Mouse (Mus musculus) bone marrow macrophage, adult 2 months (primary cell): ENCODE results near the gene Bach2. TPM values are rescaled to one million over a fixed set of nuclear protein-coding genes. Genes with fewer than 3 reads are reported as not detected.

Experiments used
- H3K27ac ChIP-seq: 2 replicates; pipeline ENCODE4 v1.5.1; 2012; ENCODE audit warnings: low read depth, low read length; ENCODE audit not compliant: insufficient read depth
- H3K4me1 ChIP-seq: 2 replicates; pipeline ENCODE4 v1.6.1; 2012; ENCODE audit warnings: low read length; ENCODE audit not compliant: control insufficient read depth, insufficient read depth
- H3K4me3 ChIP-seq: 2 replicates; pipeline ENCODE4 v1.5.1; 2012; ENCODE audit warnings: mild to moderate bottlenecking, low read length, moderate library complexity; ENCODE audit not compliant: insufficient read depth
- CTCF ChIP-seq: IDR thresholded peaks from 2 replicates; pipeline ENCODE4 v1.5.1; 2012; ENCODE audit warnings: low read depth, mild to moderate bottlenecking, low read length, moderate library complexity
- POLR2A ChIP-seq: IDR thresholded peaks from 2 replicates; pipeline ENCODE4 v1.6.1; 2012; ENCODE audit warnings: mild to moderate bottlenecking, low read depth, low read length, borderline replicate concordance
- polyA plus RNA-seq: library from polyadenylated mRNA; stranded (reverse); fragments of >200 nt; gene quantifications from 2 replicates; pipeline ENCODE4 v1.2.4, GENCODE M21; 2012; ENCODE audit not compliant: missing spikeins, insufficient read depth, insufficient read length

Gene Bach2
- polyA plus RNA-seq, 1 experiment: 1.4 TPM

- no peak for TF ChIP-seq POLR2A
- TF ChIP-seq CTCF: no peak
- Histone ChIP-seq H3K27ac (no peak overlapping the region), H3K4me3 (no peak overlapping the region), H3K4me1 (peaks cover 43% of the 10 kb centered on the region)
Observed at GRCm38 (mm10) chr4:32387479-32388240, 149.1 kb downstream of the Bach2 start.

GRCm38 (mm10) chr4:32388564-32388963 lies 150.0 kb downstream of the Bach2 start:
- no peak overlapping the region for H3K27ac ChIP-seq
- no peak overlapping the region for H3K4me3 ChIP-seq

GRCm38 (mm10) chr4:32389107-32389800 lies 150.7 kb downstream of the Bach2 start:
- H3K27ac ChIP-seq: no peak overlapping the region
- peaks cover 47% of the 10 kb centered on the region for H3K4me1 ChIP-seq
- TF ChIP-seq CTCF (no peak), POLR2A (no peak)
- no peak overlapping the region for H3K4me3 ChIP-seq

More at GRCm38 (mm10) chr4:32388564-32388963, 150.0 kb downstream of the Bach2 start:
- TF ChIP-seq CTCF: no peak
- no peak for TF ChIP-seq POLR2A
- H3K4me1 ChIP-seq: peaks cover 47% of the 10 kb centered on the region

- Histone ChIP-seq H3K4me1 (peaks cover 47% of the 10 kb centered on the region), H3K27ac (no peak overlapping the region), H3K4me3 (no peak overlapping the region)
- no peak for TF ChIP-seq CTCF
- no peak for TF ChIP-seq POLR2A
Observed at GRCm38 (mm10) chr4:32391260-32391659, 152.7 kb downstream of the Bach2 start.

GRCm38 (mm10) chr4:32393226-32393625 lies 154.6 kb downstream of the Bach2 start:
- H3K27ac ChIP-seq: no peak overlapping the region
- H3K4me1 ChIP-seq: peaks cover 38% of the 10 kb centered on the region
- TF ChIP-seq POLR2A: no peak
- no peak for TF ChIP-seq CTCF
- no peak overlapping the region for H3K4me3 ChIP-seq

- TF ChIP-seq POLR2A (no peak), CTCF (no peak)
- Histone ChIP-seq H3K4me1 (peaks cover 31% of the 10 kb centered on the region), H3K4me3 (no peak overlapping the region), H3K27ac (no peak overlapping the region)
Observed at GRCm38 (mm10) chr4:32393951-32394350, 155.3 kb downstream of the Bach2 start.

GRCm38 (mm10) chr4:32394850-32395249 lies 156.2 kb downstream of the Bach2 start:
- Histone ChIP-seq H3K4me1 (peaks cover 27% of the 10 kb centered on the region), H3K27ac (no peak overlapping the region), H3K4me3 (no peak overlapping the region)
- TF ChIP-seq POLR2A (no peak), CTCF (no peak)

- peaks cover 11% of the 10 kb centered on the region for H3K4me1 ChIP-seq
- no peak overlapping the region for H3K4me3 ChIP-seq
- no peak overlapping the region for H3K27ac ChIP-seq
- TF ChIP-seq POLR2A (no peak), CTCF (no peak)
Observed at GRCm38 (mm10) chr4:32401459-32401858, 162.9 kb downstream of the Bach2 start.

- TF ChIP-seq CTCF: no peak
- TF ChIP-seq POLR2A: no peak
- peaks cover 14% of the 10 kb centered on the region for H3K4me1 ChIP-seq
- H3K27ac ChIP-seq: no peak overlapping the region
- no peak overlapping the region for H3K4me3 ChIP-seq
Observed at GRCm38 (mm10) chr4:32403506-32403905, 164.9 kb downstream of the Bach2 start.

GRCm38 (mm10) chr4:32405149-32405882 lies 166.7 kb downstream of the Bach2 start:
- Histone ChIP-seq H3K4me1 (peaks cover 14% of the 10 kb centered on the region), H3K4me3 (no peak overlapping the region), H3K27ac (no peak overlapping the region)
- no peak for TF ChIP-seq POLR2A
- TF ChIP-seq CTCF: no peak
